Mouse (Mus musculus): ENCODE measurements around the gene Oprl1. TPM values are rescaled to one million over a fixed set of nuclear protein-coding genes. Genes with fewer than 3 reads are reported as not detected.
A peak's percentile ranks its signal among the peaks of the same experiment; 100 is the strongest.

Gene Oprl1
- total RNA-seq, 2 experiments from 2014 or later, result not detected

DNA sequence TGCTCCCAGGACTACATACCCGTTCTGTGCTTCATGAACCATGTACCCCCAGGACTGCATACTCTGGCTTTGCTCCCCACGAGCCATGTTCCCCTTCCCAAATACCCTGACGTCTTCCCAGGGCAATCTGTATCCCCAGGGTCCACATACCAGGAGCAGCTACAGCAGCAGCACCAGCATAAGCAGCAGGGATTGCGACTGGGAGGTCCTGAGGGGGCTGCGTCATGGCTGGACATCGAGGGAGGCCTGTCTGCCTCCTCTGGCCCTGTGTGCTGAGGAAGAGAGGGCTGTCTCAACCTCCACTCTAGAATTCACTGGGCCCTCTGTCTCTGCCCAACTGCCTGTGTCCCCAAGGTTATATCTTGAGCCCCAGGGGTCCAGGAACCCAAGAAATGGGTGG, 23.7 kb upstream of the Oprl1 start:
- intact Hi-C loops (cut with DNase I), result no loop called here

DNA sequence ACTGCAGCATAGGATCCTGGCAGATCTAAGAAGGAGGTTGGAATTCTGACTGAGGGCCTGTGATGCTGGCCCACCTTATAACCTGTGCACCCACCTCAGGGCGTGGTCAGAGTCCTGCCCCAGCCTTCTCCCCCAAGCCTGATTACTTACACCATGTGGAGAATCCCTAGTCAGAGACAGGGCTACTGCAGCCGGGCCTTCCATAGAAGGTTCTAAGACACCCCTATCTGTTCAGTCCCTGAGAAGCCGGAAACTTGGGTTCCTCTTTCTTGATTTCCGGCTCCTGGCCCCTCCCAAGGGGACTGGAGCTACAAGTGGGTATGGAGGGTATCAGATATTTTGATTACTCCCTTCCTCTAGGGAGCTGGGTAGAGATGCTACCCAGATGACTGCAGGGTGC, 23.2 kb upstream of the Oprl1 start:
- intact Hi-C loops (cut with DNase I), result no loop called here
- no peak for DNase-seq

More for the DNA sequence above, 23.7 kb upstream of the Oprl1 start:
- DNase-seq, result no peak

DNA sequence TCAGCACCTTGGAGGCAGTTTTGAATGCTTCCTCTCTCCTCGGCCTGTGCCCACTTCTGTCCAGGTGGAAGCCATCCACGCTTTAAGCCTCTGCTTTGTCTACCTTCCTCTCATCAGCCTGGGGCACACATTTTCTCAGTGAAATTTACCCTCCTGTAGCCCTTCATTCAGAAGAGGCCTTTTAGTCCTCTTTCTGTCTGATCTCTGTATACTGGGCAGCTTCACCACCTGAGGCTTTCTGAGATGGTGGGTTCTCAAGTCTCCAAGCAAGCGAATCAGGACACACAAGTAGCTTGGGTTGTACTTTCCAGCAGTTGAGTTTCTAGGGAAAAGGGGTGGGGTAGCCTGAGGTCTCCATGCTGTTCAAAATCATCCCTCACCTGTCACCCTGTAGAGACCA, 22.5 kb upstream of the Oprl1 start:
- intact Hi-C loops (cut with DNase I), result no loop called here
- DNase-seq, result no peak

DNA sequence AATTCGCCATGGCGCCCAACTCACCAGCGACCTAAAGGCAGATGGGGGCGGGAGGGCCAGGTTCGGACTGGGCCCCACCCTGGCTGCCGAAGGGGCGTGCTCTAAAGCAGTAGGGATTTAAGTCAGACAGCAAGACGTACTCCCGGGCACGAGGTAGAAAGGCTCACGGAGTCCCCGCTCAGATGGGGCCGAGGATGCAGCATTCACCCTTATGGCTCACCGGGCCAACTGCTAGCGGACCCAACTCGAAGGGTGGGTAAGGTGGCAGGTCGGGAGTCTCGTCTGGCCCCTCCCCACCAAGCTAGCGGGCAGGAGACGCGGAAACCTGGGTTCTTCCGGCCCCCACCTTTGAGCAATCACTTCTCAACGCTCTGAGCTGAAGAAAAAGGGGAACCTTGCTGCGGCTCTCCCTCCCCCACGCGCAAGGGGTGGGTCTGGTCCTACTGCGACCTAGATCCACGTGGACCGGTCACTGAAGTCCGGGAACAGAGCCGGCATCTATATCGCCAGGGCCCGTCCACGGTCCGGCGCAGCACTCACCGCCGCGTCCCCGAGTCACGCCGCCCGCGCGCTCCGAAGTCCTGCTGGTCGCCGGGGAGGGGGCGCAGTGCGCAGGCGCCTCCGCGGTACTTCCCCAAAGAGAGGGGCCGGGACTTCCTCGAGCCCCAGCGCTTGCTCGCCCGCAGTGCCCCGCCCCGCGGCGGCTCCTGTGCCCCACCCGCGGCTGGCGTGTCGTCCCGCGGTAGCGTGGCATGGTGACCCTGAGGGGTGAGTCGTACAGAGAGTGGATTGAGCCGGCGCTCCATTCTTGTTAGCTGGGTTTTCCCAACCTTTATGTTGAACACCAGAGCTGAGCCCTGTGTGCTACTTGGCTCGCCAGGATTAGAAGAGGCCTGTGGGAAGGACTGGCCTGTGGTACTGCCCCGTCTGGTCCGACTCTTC, 21.2 kb upstream of the Oprl1 start, which contains the start of gene Rgs19:
Rgs19 (minus strand) TSS at position 639 of the 942 bp plus-strand sequence.
- peak; percentile 84 to 88 for DNase-seq
- intact Hi-C loops (cut with DNase I), result no loop called here

DNA sequence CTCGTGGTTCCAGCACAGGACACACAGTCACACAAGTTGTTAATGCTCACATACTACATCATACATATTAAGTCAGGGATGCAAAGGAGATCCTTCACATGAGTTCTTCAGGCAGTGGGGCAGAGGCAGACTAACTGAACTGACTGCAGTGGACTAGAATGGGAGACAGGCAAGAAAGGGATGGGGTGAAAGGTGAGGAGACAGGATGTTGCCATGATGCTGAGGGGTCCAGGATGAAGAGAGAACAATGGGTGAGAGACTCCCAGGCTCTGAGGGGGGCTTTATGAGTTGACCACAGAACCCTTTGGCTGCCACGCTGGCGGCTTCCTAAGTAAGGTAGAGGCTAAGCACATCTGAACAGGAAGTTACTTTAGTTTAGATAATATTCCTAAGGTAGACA, 20.2 kb upstream of the Oprl1 start:
- intact Hi-C loops (cut with DNase I), result no loop called here
- DNase-seq, result no peak

DNA sequence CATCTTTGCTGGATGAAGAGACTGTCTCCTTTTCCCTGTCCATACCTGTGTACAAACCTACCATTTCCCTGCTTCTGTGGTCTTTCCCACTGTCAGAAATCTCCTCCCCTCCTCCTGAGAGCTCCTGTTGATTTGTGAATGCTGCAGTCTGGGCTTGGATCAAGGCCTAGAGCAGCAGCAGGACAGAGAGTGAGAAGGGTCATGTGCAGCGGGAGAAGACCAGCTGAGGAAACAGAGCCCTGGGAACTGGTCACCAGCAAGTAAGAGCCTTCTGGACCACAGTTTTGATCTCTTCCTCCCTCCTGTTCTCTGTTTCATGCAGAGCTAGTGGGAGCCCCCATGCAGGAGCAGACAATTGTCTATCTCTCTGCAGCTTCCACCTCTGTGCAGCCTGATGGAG, 19.0 kb upstream of the Oprl1 start:
- intact Hi-C loops (cut with DNase I), result no loop called here
- DNase-seq, result no peak

DNA sequence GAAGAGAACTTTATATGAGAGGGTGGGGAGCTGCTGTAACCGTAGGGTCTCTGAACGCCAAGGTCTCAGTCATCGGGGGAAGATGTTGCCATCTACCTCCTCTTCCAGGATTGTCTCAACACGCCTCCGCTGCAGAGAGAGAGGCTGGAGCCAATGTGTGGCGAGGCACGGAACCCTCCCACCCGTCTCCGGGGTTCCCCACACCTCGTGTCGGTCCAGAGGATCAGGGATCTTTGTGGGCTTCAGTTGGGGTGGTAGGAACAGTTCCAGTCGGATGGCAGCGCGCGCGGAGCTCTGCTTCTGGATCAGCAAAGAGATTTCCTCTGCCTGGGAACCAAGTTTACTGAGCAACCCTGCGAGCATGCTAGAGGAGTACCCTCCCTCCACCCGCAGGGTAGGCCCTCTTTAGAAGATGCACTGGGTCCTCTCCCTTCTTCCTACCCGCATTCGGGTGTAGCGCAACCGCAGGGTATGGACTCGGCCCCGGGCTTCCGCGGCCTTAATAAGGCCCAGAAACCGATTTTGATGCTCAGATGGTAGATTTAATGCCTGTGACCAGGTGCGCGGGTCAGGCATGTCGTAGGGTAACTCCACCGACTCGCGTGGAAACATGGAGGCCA, 17.9 kb upstream of the Oprl1 start:
- intact Hi-C loops (cut with DNase I), result no loop called here
- DNase-seq, result no peak

DNA sequence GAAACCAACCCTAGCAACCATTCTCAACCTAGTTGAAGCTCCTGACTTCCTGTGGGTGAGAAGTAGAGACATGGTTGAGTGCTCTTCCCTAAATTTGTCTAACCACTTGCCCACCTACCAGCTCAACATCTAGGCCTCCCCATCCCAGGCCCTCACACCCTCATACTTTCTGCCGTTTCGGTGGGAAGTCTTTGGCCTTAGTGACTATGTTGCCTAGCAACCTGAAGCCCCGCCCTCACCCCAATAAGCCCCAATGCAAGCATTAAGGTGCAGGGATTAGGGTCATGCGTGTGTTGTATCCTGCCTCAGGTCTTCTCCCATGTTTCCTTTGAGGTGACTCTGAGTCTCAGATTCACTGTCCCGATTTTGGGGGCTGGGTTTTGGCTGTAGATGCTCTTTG, 16.6 kb upstream of the Oprl1 start, which contains the start of gene Lkaaear1:
Lkaaear1 (minus strand) TSS at position 202 of the 400 bp plus-strand sequence.
- intact Hi-C loops (cut with DNase I), result no loop called here
- DNase-seq, result no peak

DNA sequence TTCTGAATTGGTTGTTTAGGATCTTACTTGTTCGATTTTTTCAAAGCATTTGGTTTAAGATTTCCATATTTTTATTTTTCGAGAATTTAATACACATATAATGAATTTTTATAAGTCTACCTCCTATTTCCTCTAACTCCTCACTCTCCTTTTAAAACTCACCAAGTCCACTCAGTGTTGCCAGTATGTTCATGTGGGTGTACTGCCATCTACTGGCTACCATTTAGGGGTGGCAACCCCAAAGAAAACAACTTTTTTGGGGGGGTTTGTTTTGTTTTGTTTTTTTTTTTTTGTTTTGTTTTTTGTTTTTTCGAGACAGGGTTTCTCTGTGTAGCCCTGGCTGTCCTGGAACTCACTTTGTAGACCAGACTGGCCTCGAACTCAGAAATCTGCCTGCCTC, 8.1 kb upstream of the Oprl1 start:
- DNase-seq, result peak in 1 of 2 experiments; percentile 23
- intact Hi-C loops (cut with DNase I), result loop anchor here (1.0 to 2.0 kb wide), 2 partner anchors 48 to 84 kb away; no protein-coding TSS in a partner anchor

DNA sequence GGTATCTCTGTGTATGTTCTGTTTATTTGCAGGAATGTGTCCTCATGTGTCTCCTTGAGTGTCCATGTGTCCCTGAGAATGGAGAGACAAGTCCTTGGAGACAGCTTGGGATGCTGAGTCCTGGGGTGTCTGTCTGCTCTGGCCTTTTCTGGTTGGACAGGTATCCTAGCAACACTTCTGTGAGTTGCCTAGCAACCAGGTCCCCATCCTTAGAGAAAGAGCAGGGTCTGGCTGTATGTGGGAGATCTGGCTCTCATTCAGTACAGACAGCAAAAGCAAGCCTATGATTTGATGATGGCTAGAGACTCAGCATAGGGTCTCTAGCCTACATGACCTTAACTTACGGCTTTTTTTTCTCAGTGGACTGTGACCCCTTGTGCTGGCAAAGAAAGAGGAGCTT, 1.1 kb upstream of the Oprl1 start:
- no peak for DNase-seq
- intact Hi-C loops (cut with DNase I), result no loop called here

DNA sequence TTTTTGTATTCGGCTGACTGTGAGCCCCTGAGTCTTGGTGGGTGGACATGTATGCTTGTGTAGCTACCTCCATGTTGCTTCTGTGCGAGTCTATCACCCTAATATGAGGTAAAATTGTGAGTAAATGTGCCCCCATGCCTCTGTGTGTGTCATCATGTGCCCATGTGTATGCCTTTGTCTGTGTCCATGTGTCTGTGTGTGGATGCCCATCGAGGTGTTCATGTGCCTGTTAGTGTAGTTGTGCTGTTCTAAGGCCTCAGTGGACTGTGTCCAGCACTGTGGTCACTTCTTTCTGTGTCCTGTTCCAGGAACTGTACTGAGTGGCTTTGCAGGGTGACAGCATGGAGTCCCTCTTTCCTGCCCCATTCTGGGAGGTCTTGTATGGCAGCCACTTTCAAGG, 566 bp downstream of the Oprl1 start:
- no peak for DNase-seq
- intact Hi-C loops (cut with DNase I), result no loop called here

DNA sequence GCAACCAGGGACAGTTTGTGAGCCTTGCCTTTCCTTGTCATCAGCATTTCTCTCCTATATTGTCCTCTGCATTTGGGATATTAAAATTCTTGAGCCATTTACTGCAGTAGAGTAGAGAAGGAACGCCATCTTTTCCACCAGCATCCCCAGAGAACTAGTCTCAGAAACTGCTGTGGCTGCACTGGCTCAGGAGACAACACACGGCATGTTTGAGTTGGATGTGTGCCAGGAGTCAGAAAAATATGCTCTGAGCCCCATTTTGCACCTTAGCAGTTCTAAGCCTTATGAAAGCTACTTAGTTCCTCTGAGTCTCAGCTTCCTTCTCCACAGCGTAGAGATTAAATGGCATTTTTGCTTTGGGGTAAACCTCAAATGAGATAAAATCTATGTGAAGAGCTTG, 2.2 kb downstream of the Oprl1 start:
- no peak for DNase-seq

DNA sequence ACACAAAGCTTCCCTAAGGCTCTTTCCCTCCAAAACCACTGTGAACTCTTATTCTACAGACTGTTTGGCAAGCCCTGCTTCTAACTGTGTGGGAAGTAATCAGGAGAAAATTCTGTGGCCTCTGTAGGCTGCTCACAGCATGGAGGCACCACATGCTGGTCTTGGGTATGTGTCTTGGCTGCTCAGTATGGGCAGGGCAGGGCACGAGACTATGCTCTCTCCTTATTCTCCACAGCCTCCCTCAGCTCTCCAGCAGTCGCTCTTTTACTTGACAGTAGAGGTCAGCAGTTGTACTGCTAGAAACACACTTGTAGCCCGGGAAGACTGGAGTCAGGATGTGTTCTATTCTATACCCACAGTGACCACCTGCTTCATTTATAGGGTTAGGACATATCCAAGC, 5.2 kb downstream of the Oprl1 start:
- DNase-seq, result no peak
- intact Hi-C loops (cut with DNase I), result no loop called here

More for the DNA sequence above, 2.2 kb downstream of the Oprl1 start:
- intact Hi-C loops (cut with DNase I), result no loop called here

DNA sequence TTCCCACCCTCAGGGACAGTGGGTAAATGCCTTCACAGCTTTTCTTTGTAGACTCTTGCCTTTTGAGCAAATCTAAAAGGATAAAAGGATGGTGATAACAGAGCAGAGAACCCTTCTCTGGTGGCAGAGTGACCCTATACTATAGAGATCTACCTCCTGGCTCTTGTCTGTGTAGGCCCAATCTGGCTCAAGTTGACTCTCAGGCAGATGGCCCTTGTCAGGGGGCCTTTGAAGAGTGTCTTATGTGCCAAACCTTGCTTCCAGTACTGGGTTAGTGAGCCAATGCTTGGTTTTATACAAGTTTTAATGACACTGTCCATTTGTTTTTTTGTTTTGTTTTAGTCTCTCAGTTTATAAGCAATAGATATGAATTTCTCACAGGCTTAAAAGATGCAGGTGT, 6.4 kb downstream of the Oprl1 start:
- DNase-seq, result no peak
- intact Hi-C loops (cut with DNase I), result no loop called here

DNA sequence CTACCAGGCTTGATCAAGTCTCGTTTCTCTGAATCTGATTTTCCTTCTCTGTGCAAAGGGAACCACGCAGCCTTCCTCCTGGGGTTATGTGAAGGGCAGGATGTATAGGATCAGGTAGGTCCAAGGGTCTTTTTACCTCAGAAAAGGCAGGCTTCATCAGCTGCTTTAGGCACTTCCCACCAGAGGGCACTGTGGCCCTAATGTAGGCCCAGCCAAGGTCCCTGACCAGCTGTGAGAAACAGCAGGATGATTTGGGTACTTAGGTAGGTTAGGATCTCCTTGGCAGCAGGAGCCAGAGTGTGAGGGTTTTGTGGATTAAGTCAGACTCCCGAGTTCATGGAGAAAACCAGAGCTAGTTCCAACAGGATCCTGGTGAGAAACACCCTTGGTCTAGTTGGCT, 7.4 kb downstream of the Oprl1 start:
- intact Hi-C loops (cut with DNase I), result loop anchor here (1.0 kb wide), 1 partner anchor 145 kb away; no protein-coding TSS in a partner anchor
- peak; percentile 13 to 34 for DNase-seq

DNA sequence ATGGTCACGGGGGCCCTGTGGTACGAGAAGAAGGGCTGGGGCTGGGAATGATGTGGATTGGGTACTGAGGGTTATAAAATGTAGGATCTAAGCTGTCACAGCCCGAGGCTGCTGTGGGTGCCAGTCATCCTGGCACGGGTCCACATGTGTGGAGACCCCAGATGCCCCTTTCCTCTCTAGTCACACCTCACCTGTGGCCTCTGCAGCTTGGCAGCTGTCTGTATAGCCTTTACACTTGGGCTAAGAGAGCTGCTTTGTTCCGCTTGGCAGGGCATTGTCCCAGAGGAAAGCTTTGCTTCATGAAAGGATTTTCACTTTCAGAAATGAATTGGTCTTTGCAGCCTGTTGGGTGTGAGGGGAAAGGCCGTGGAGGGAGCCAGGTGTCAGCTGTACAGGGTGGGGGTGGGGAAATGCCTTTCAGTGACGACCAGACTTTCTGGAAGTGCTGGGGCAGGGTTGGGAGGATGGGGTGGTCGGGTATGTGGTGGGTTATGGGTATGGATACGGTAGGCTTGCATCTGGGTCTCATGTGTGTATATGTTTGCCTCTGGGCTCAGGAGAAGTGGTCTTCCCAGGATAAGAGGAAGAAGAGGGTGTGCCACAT, 12.9 kb downstream of the Oprl1 start:
- DNase-seq, result no peak

DNA sequence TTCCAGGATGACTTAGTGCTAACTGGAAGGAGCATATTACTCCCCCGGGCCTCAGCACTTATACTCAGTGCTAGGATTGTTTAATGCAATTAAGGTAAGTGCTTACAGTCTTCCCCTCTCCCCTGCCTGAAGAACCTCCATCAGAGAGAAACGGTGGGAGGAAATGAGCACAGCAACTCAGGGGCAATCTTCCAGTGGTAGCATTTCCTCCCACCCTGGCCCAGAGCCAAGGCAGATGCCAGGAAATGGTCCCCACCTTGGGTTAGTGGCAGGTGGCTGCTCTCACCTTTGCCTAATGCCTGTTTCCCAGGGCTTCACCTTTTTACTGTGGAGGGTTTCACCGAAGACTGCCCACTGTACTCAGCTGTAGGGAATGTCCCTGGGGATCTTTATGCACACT, 15.2 kb downstream of the Oprl1 start:
- DNase-seq, result no peak
- intact Hi-C loops (cut with DNase I), result no loop called here

More for the DNA sequence above, 12.9 kb downstream of the Oprl1 start:
- intact Hi-C loops (cut with DNase I), result no loop called here

DNA sequence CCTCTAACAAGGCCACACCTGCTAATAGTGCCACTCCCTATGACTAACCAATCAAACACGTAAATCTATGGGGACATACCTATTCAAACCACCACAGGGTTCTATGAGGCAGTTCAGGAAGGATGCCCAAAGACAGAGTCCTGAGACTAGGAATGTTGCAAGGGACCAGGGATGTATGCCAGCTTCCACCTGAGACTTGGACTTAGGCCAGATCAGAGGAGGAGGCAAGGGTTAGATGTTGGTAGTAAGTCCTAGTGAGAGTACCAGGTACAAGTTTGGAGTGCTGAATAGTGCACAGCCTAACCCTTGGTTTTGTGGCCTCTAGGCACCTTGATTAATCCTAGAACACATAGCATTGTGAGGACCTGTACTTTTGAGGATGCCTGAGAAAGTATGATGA, 37.8 kb downstream of the Oprl1 start:
- DNase-seq, result no peak
- intact Hi-C loops (cut with DNase I), result no loop called here

DNA sequence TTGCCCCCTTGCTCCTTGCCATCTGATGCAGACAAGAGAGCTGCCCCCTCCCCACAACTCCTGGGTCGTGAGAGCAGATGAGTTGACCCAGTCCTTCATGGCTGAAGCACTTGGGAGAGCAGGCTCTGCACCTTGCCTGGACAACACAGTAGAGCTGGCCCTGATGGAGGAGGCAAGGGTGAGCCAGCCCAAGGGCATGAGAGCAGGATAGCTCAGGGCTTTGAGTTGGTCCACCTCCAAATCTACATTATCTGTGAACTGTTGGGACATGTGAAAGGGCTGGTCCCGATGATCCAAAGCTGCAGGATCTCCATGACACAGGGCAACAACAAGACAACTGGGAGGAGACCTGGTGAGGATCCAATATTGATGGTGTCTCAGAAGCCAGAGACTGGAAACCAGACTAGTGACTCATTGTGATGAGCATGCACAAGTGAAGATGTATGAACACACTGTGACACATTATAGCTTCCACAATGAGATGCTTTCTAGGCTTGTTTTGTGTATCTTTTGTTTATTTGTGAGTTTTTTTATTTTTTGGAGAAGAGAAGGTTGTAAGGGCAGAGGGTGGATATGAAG, 43.4 kb downstream of the Oprl1 start:
- DNase-seq, result no peak
- intact Hi-C loops (cut with DNase I), result no loop called here

DNA sequence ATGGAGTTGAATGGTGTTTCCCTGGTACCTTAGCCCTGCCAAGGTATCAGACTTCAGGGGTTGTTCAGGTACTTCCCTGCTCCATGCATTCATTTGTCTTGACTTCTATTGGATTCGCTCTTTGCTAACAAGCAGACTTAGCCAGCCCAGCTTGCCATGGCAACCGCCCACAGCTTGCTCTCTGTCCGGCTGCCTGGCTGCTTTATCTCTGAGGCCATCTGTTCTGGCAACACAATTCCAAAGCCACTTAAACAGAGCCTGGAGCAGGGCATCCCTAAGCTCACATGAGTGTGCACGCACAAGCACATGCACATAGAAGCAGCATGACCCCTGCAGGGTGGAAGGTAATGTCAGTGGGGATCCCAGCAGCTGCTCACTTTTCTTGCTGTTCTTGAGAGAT, 44.2 kb downstream of the Oprl1 start:
- no peak for DNase-seq
- intact Hi-C loops (cut with DNase I), result no loop called here
